Mouse (Mus musculus) bone marrow macrophage, adult 2 months (primary cell): ENCODE measurements at regions not wholly inside any gene's neighbourhood (a gene's known extent, or its start where the extent isn't known, plus 50 kb on each side); places are given as distances from the start of the nearest gene placed in this dataset.

ENCODE experiments used
- CTCF ChIP-seq: IDR thresholded peaks from 2 replicates; pipeline ENCODE4 v1.5.1; 2012; ENCODE audit warnings: low read depth, mild to moderate bottlenecking, low read length, moderate library complexity
- POLR2A ChIP-seq: IDR thresholded peaks from 2 replicates; pipeline ENCODE4 v1.6.1; 2012; ENCODE audit warnings: mild to moderate bottlenecking, low read depth, low read length, borderline replicate concordance

- TF ChIP-seq POLR2A (no peak), CTCF (no peak)
These were observed 243.6 kb upstream of the Tmem161b start for GRCm38 (mm10) chr13:83978541-83978940.
